Mouse (Mus musculus) forebrain, embryonic 11.5 days (tissue): ENCODE measurements at regions not wholly inside any gene's neighbourhood (a gene's known extent, or its start where the extent isn't known, plus 50 kb on each side); places are given as distances from the start of the nearest gene placed in this dataset.
"Not testable (repeated sequence)": the region's sequence is repeated elsewhere in the genome, so short reads cannot be mapped to it uniquely, and the experiment has no call there.

Experiments
- ATAC-seq: fragments of 200-750 bp; cut with Nextera tagmentation; replicated peaks from 2 replicates; pipeline ENCODE4 v1.8.0; 2017; ENCODE audit warnings: moderate TSS enrichment; ENCODE audit not compliant: low FRiP score
- DNase-seq: peaks from one replicate; pipeline ENCODE4 v3.0.0-alpha.2; 2017; ENCODE audit warnings: low spot score
- H3K27ac ChIP-seq: fragments of 300-500 bp; sonication (generic); 2 replicates; pipeline ENCODE4 v1.5.1; 2014; ENCODE audit warnings: low read depth, low read length
- H3K27me3 ChIP-seq: fragments of 300-500 bp; sonication (generic); 2 replicates; pipeline ENCODE4 v1.6.1; 2014; ENCODE audit warnings: mild to moderate bottlenecking, low read length, mixed read lengths; ENCODE audit not compliant: control insufficient read depth, insufficient read depth
- H3K36me3 ChIP-seq: fragments of 300-500 bp; sonication (generic); 2 replicates; pipeline ENCODE4 v1.6.1; 2014; ENCODE audit warnings: mild to moderate bottlenecking, low read length, moderate library complexity, mixed read lengths; ENCODE audit not compliant: control insufficient read depth, insufficient read depth
- H3K4me1 ChIP-seq: fragments of 300-500 bp; sonication (generic); replicated peaks from 2 replicates; pipeline ENCODE4 v1.6.1; 2014; ENCODE audit warnings: low read length, mixed read lengths; ENCODE audit not compliant: control insufficient read depth, insufficient read depth
- H3K4me2 ChIP-seq: fragments of 300-500 bp; sonication (generic); 2 replicates; pipeline ENCODE4 v1.6.1; 2014; ENCODE audit warnings: low read depth, mild to moderate bottlenecking, low read length, moderate library complexity, mixed read lengths; ENCODE audit not compliant: severe bottlenecking
- H3K4me3 ChIP-seq: fragments of 300-500 bp; sonication (generic); 2 replicates; pipeline ENCODE4 v1.5.1; 2014; ENCODE audit warnings: low read depth, low read length
- H3K9ac ChIP-seq: fragments of 300-500 bp; sonication (generic); 2 replicates; pipeline ENCODE4 v1.6.1; 2014; ENCODE audit warnings: low read length
- H3K9me3 ChIP-seq: fragments of 300-500 bp; sonication (generic); 2 replicates; pipeline ENCODE4 v1.6.1; 2016; ENCODE audit warnings: low read length, mixed read lengths; ENCODE audit not compliant: control insufficient read depth
- WGBS: fragments of 180-500 bp; shearing (Covaris S2); extraction: QIAGEN DNeasy Blood & Tissue Kit; methylation state at CpG from one replicate; pipeline ENCODE4 v1.1.7; 2014; 5-methylcytosine and 5-hydroxymethylcytosine counted together

- Histone ChIP-seq H3K4me2 (no peak overlapping the region), H3K27ac (no peak overlapping the region)
- no peak for ATAC-seq
Measured at GRCm38 (mm10) chr4:105844675-105845466, 55.2 kb downstream of the Gm12728 start.

GRCm38 (mm10) chr4:105845998-105846989 lies 56.6 kb downstream of the Gm12728 start:
- H3K9me3 ChIP-seq, ATAC-seq: not testable (repeated sequence)
- 79% methylated on average over 3 of the region's 3 CpGs for WGBS

More at GRCm38 (mm10) chr4:105844675-105845466, 55.2 kb downstream of the Gm12728 start:
- H3K36me3 ChIP-seq, result no peaks in the 10 kb centered on the region
- WGBS, result 81% methylated on average over 7 of the region's 7 CpGs
- DNase-seq, result no peak
- no peak overlapping the region for H3K4me3 ChIP-seq
- H3K9ac ChIP-seq, result no peak overlapping the region
- H3K27me3 ChIP-seq, result no peaks in the 10 kb centered on the region
- H3K9me3 ChIP-seq, result no peaks in the 10 kb centered on the region
- H3K4me1 ChIP-seq, result no peaks in the 10 kb centered on the region

GRCm38 (mm10) chr4:105853086-105853485 lies 63.4 kb downstream of the Gm12728 start:
- WGBS, result 97% methylated on average over 6 of the region's 6 CpGs
- H3K4me3 ChIP-seq, result no peak overlapping the region
- peaks cover 5% of the 10 kb centered on the region for H3K9me3 ChIP-seq
- H3K27me3 ChIP-seq, result no peaks in the 10 kb centered on the region
- H3K27ac ChIP-seq, result no peak overlapping the region
- no peak overlapping the region for H3K9ac ChIP-seq
- H3K4me2 ChIP-seq, result no peak overlapping the region
- H3K36me3 ChIP-seq, result no peaks in the 10 kb centered on the region
- ATAC-seq, result no peak
- no peak for DNase-seq
- H3K4me1 ChIP-seq, result no peaks in the 10 kb centered on the region

More at GRCm38 (mm10) chr4:105845998-105846989, 56.6 kb downstream of the Gm12728 start:
- H3K36me3 ChIP-seq, H3K4me3 ChIP-seq, H3K27me3 ChIP-seq, H3K27ac ChIP-seq, H3K4me1 ChIP-seq, H3K9ac ChIP-seq, DNase-seq, H3K4me2 ChIP-seq: not testable (repeated sequence)

GRCm38 (mm10) chr4:105859052-105859864 lies 69.6 kb downstream of the Gm12728 start:
- ATAC-seq (no peak), DNase-seq (no peak)
- Histone ChIP-seq H3K27me3 (no peaks in the 10 kb centered on the region), H3K4me1 (no peaks in the 10 kb centered on the region), H3K27ac (no peak overlapping the region), H3K9me3 (no peaks in the 10 kb centered on the region), H3K36me3 (no peaks in the 10 kb centered on the region), H3K4me3 (no peak overlapping the region), H3K9ac (no peak overlapping the region), H3K4me2 (no peak overlapping the region)
- WGBS, result 82% methylated on average over 15 of the region's 15 CpGs

- ATAC-seq, result no peak
- Histone ChIP-seq H3K27me3 (no peaks in the 10 kb centered on the region), H3K9ac (no peak overlapping the region), H3K4me3 (no peak overlapping the region), H3K4me1 (no peaks in the 10 kb centered on the region), H3K27ac (no peak overlapping the region), H3K36me3 (no peaks in the 10 kb centered on the region), H3K9me3 (no peaks in the 10 kb centered on the region), H3K4me2 (no peak overlapping the region)
- peak; percentile 65 for DNase-seq
- 71% methylated on average over 11 of the region's 11 CpGs for WGBS
Measured at GRCm38 (mm10) chr4:105860930-105861653, 71.4 kb downstream of the Gm12728 start.

- no peaks in the 10 kb centered on the region for H3K4me1 ChIP-seq
- H3K9me3 ChIP-seq, result no peaks in the 10 kb centered on the region
- DNase-seq (no peak), ATAC-seq (no peak)
- H3K27ac ChIP-seq, result no peak overlapping the region
- H3K4me3 ChIP-seq, result no peak overlapping the region
- H3K36me3 ChIP-seq, result no peaks in the 10 kb centered on the region
- H3K27me3 ChIP-seq, result no peaks in the 10 kb centered on the region
- H3K4me2 ChIP-seq, result no peak overlapping the region
- H3K9ac ChIP-seq, result no peak overlapping the region
Measured at GRCm38 (mm10) chr4:105861654-105862037, 72.0 kb downstream of the Gm12728 start.

- Histone ChIP-seq H3K9me3 (no peaks in the 10 kb centered on the region), H3K27me3 (no peaks in the 10 kb centered on the region), H3K27ac (no peak overlapping the region), H3K4me1 (no peaks in the 10 kb centered on the region), H3K4me3 (no peak overlapping the region), H3K9ac (no peak overlapping the region), H3K4me2 (no peak overlapping the region), H3K36me3 (no peaks in the 10 kb centered on the region)
- WGBS, result 84% methylated on average over 3 of the region's 3 CpGs
- DNase-seq, result no peak
- ATAC-seq, result no peak
Measured at GRCm38 (mm10) chr4:105870512-105870911, 80.8 kb downstream of the Gm12728 start.

GRCm38 (mm10) chr4:105877246-105877645 lies 87.6 kb downstream of the Gm12728 start:
- 82% methylated on average over 5 of the region's 5 CpGs for WGBS
- H3K27ac ChIP-seq, result no peak overlapping the region

More at GRCm38 (mm10) chr4:105877246-105877645, 87.6 kb downstream of the Gm12728 start:
- H3K36me3 ChIP-seq, result no peaks in the 10 kb centered on the region
- no peak overlapping the region for H3K4me2 ChIP-seq
- DNase-seq (no peak), ATAC-seq (no peak)
- H3K9ac ChIP-seq, result no peak overlapping the region
- no peaks in the 10 kb centered on the region for H3K9me3 ChIP-seq
- no peak overlapping the region for H3K4me3 ChIP-seq
- no peaks in the 10 kb centered on the region for H3K27me3 ChIP-seq
- no peaks in the 10 kb centered on the region for H3K4me1 ChIP-seq
